Mouse (Mus musculus) lung, postnatal 0 days (tissue): Measurements from ENCODE around the gene Rabggtb. TPM values are rescaled to one million over a fixed set of nuclear protein-coding genes. Genes with fewer than 3 reads are reported as not detected.

Experiments
- ATAC-seq: fragments of 200-750 bp; cut with Nextera tagmentation; 2 replicates; pipeline ENCODE4 v1.8.0; 2017; ENCODE audit warnings: moderate library complexity
- DNase-seq: peaks from one replicate; pipeline ENCODE4 v3.0.0-alpha.2; 2016; ENCODE audit warnings: low spot score
- H3K27ac ChIP-seq: fragments of 300-500 bp; sonication (generic); 2 replicates; pipeline ENCODE4 v1.5.1; 2014; ENCODE audit warnings: antibody characterized with exemption, mild to moderate bottlenecking, low read length, mixed read lengths
- H3K27me3 ChIP-seq: fragments of 300-500 bp; sonication (generic); replicated peaks from 2 replicates; pipeline ENCODE4 v1.6.1; 2014; ENCODE audit warnings: low read length, mixed read lengths; ENCODE audit not compliant: insufficient read depth
- H3K36me3 ChIP-seq: fragments of 300-500 bp; sonication (generic); 2 replicates; pipeline ENCODE4 v1.6.1; 2014; ENCODE audit warnings: low read length, mixed read lengths; ENCODE audit not compliant: insufficient read depth
- H3K4me1 ChIP-seq: fragments of 300-500 bp; sonication (generic); 2 replicates; pipeline ENCODE4 v1.6.1; 2014; ENCODE audit warnings: antibody characterized with exemption, low read depth, low read length, mixed read lengths; ENCODE audit not compliant: insufficient read depth
- H3K4me2 ChIP-seq: fragments of 300-500 bp; sonication (generic); replicated peaks from 2 replicates; pipeline ENCODE4 v1.6.1; 2014; ENCODE audit warnings: low read depth, mild to moderate bottlenecking, low read length, moderate library complexity, mixed read lengths
- H3K4me3 ChIP-seq: fragments of 300-500 bp; sonication (generic); 2 replicates; pipeline ENCODE4 v1.5.1; 2014; ENCODE audit warnings: low read depth, low read length
- H3K9ac ChIP-seq: fragments of 300-500 bp; sonication (generic); replicated peaks from 2 replicates; pipeline ENCODE4 v1.6.1; 2014; ENCODE audit warnings: low read depth, mild to moderate bottlenecking
- H3K9me3 ChIP-seq: fragments of 300-500 bp; sonication (generic); 2 replicates; pipeline ENCODE4 v1.6.1; 2016; ENCODE audit warnings: low read length, mixed read lengths
- CTCF ChIP-seq: IDR thresholded peaks from 2 replicates; pipeline ENCODE4 v1.5.1; 2016; ENCODE audit warnings: antibody characterized with exemption, mild to moderate bottlenecking
- EP300 ChIP-seq: IDR thresholded peaks from 2 replicates; pipeline ENCODE4 v1.6.1; 2016; ENCODE audit warnings: antibody characterized with exemption, mild to moderate bottlenecking, control low read depth
- WGBS: fragments of 180-500 bp; shearing (Covaris S2); extraction: QIAGEN DNeasy Blood & Tissue Kit; methylation state at CpG from one replicate; pipeline ENCODE4 v1.1.7; 2014; 5-methylcytosine and 5-hydroxymethylcytosine counted together
- polyA plus RNA-seq: library from polyadenylated mRNA; unstranded; fragments of >200 nt; fragmentation: Nextera tagmentation; extraction: Ambion mirVana; gene quantifications from 2 replicates; pipeline ENCODE4 v1.2.1, GENCODE M21; 2015

The Rabggtb gene
- polyA plus RNA-seq, 1 experiment from 2014 or later: 29.0 TPM

- DNase-seq (no peak), ATAC-seq (no peak)
- H3K27me3 ChIP-seq: no peaks in the 10 kb centered on the region
- WGBS: 27% methylated on average over 3 of the region's 3 CpGs
- H3K4me3 ChIP-seq: no peak overlapping the region
- no peak for TF ChIP-seq CTCF
- no peak for TF ChIP-seq EP300
- no peaks in the 10 kb centered on the region for H3K4me1 ChIP-seq
- H3K9me3 ChIP-seq: no peaks in the 10 kb centered on the region
- H3K4me2 ChIP-seq: no peak overlapping the region
- peaks cover 20% of the 10 kb centered on the region; the same call in 1 of the 2 replicates for H3K36me3 ChIP-seq
- no peak overlapping the region for H3K9ac ChIP-seq
- H3K27ac ChIP-seq: no peak overlapping the region
Measured at GRCm38 (mm10) chr3:153902595-153902994, 10.2 kb downstream of the Rabggtb start.

GRCm38 (mm10) chr3:153901904-153902303 is 10.9 kb downstream of the Rabggtb start:
- no peak for TF ChIP-seq EP300
- no peak for TF ChIP-seq CTCF
- H3K27me3 ChIP-seq: no peaks in the 10 kb centered on the region
- H3K9me3 ChIP-seq: no peaks in the 10 kb centered on the region
- no peaks in the 10 kb centered on the region for H3K4me1 ChIP-seq
- no peak for DNase-seq
- H3K9ac ChIP-seq: no peak overlapping the region
- WGBS: 54% methylated on average over 1 of the region's 1 CpGs
- no peak overlapping the region for H3K27ac ChIP-seq
- H3K36me3 ChIP-seq: peaks cover 18% of the 10 kb centered on the region; the same call in 1 of the 2 replicates
- H3K4me2 ChIP-seq: no peak overlapping the region
- H3K4me3 ChIP-seq: no peak overlapping the region
- no peak for ATAC-seq

- DNase-seq (no peak), ATAC-seq (no peak)
- Histone ChIP-seq H3K36me3 (no peaks in the 10 kb centered on the region), H3K4me2 (no peak overlapping the region), H3K9me3 (no peaks in the 10 kb centered on the region), H3K27me3 (no peaks in the 10 kb centered on the region), H3K9ac (no peak overlapping the region), H3K4me1 (no peaks in the 10 kb centered on the region), H3K27ac (no peak overlapping the region), H3K4me3 (no peak overlapping the region)
- TF ChIP-seq CTCF (no peak), EP300 (no peak)
- WGBS: 50% methylated on average over 6 of the region's 6 CpGs
Measured at GRCm38 (mm10) chr3:153897216-153897615, 15.6 kb downstream of the Rabggtb start.

GRCm38 (mm10) chr3:153895454-153895853 is 17.4 kb downstream of the Rabggtb start:
- H3K4me2 ChIP-seq: no peak overlapping the region
- H3K27ac ChIP-seq: no peak overlapping the region
- H3K9me3 ChIP-seq: no peaks in the 10 kb centered on the region
- no peaks in the 10 kb centered on the region for H3K4me1 ChIP-seq
- H3K4me3 ChIP-seq: no peak overlapping the region
- WGBS: 80% methylated on average over 3 of the region's 3 CpGs
- DNase-seq: no peak
- no peaks in the 10 kb centered on the region for H3K27me3 ChIP-seq
- no peak for ATAC-seq
- no peak overlapping the region for H3K9ac ChIP-seq
- H3K36me3 ChIP-seq: no peaks in the 10 kb centered on the region
- TF ChIP-seq EP300 (no peak), CTCF (no peak)

GRCm38 (mm10) chr3:153889188-153889781 is 23.5 kb downstream of the Rabggtb start:
- 70% methylated on average over 7 of the region's 8 CpGs for WGBS
- H3K9ac ChIP-seq: no peak overlapping the region
- H3K4me2 ChIP-seq: no peak overlapping the region
- ATAC-seq (no peak), DNase-seq (no peak)
- H3K27ac ChIP-seq: no peak overlapping the region
- H3K4me1 ChIP-seq: no peaks in the 10 kb centered on the region
- H3K9me3 ChIP-seq: no peaks in the 10 kb centered on the region
- no peaks in the 10 kb centered on the region for H3K27me3 ChIP-seq
- no peaks in the 10 kb centered on the region for H3K36me3 ChIP-seq
- no peak for TF ChIP-seq EP300
- H3K4me3 ChIP-seq: no peak overlapping the region

- no peak for ATAC-seq
- 56% methylated on average over 6 of the region's 6 CpGs for WGBS
- no peaks in the 10 kb centered on the region for H3K9me3 ChIP-seq
Measured at GRCm38 (mm10) chr3:153888141-153888540, 24.7 kb downstream of the Rabggtb start.

GRCm38 (mm10) chr3:153886296-153886695 is 26.5 kb downstream of the Rabggtb start:
- Histone ChIP-seq H3K9me3 (no peaks in the 10 kb centered on the region), H3K9ac (no peak overlapping the region), H3K27me3 (no peaks in the 10 kb centered on the region), H3K27ac (no peak overlapping the region), H3K4me2 (no peak overlapping the region), H3K4me3 (no peak overlapping the region), H3K36me3 (no peaks in the 10 kb centered on the region), H3K4me1 (no peaks in the 10 kb centered on the region)
- ATAC-seq (no peak), DNase-seq (no peak)
- TF ChIP-seq EP300: no peak
- TF ChIP-seq CTCF: no peak

More at GRCm38 (mm10) chr3:153888141-153888540, 24.7 kb downstream of the Rabggtb start:
- Histone ChIP-seq H3K4me1 (no peaks in the 10 kb centered on the region), H3K27me3 (no peaks in the 10 kb centered on the region), H3K36me3 (no peaks in the 10 kb centered on the region), H3K27ac (no peak overlapping the region), H3K9ac (no peak overlapping the region), H3K4me3 (no peak overlapping the region), H3K4me2 (no peak overlapping the region)
- no peak for DNase-seq
- TF ChIP-seq CTCF (no peak), EP300 (no peak)
